Comparison of ENCODE assay signal across 9 mouse cellular contexts in genomic region chr4:129350644-129351043, GRCm38 (mm10). TPM values are rescaled to one million over a fixed set of nuclear protein-coding genes. Genes with fewer than 3 reads are reported as not detected.
DNase-seq lines count a peak whose midpoint lies in the region; ATAC-seq and TF ChIP-seq lines count a peak whose summit lies in the region.
"Had no signal": no experiment of that assay in that cellular context is flagged by ENCODE, and none has a peak within 500 bp of the region (broad histone marks: within the 10 kb centered on the region; RNA-seq: fewer than 3 reads in every experiment).

No protein-coding gene starts in this region.

- H3K27me3 ChIP-seq in cerebellum, adult 2 months (ENCODE audit: control insufficient read depth, insufficient read depth, low read length) = no peaks in the 10 kb centered on the region
- no peaks in the 10 kb centered on the region for H3K27me3 ChIP-seq in hindbrain, embryonic 11.5 days (ENCODE audit: control insufficient read depth, insufficient read depth, low read length)
- H3K27me3 ChIP-seq: limb, embryonic 12.5 days had no signal

- no peaks in the 10 kb centered on the region for H3K9me3 ChIP-seq in hindbrain, embryonic 11.5 days (ENCODE audit: control insufficient read depth, low read length)
- H3K9me3 ChIP-seq: limb, embryonic 12.5 days had no signal

- no peaks in the 10 kb centered on the region for H3K36me3 ChIP-seq in hindbrain, embryonic 11.5 days (ENCODE audit: control insufficient read depth, insufficient read depth, low read length)

- peaks cover 8% of the 10 kb centered on the region; the same call in 1 of the 2 replicates for H3K4me1 ChIP-seq in cerebellum, adult 2 months (ENCODE audit: control insufficient read depth, insufficient read depth, low read length)
- no peaks in the 10 kb centered on the region for H3K4me1 ChIP-seq in hindbrain, embryonic 11.5 days (replicated peaks; ENCODE audit: control insufficient read depth, insufficient read depth, low read length)
- H3K4me1 ChIP-seq: limb, embryonic 12.5 days had no signal

- peak; percentile 57 for DNase-seq in Muller cell, postnatal 12 days (ENCODE audit: inconsistent ontology term)
- peak; percentile 75 to 79 for DNase-seq in cerebellum, adult 2 months
- DNase-seq in hindbrain, embryonic 11.5 days (ENCODE audit: low spot score) = peak; percentile 89
- DNase-seq in layer of hippocampus, postnatal 25 days (ENCODE audit: extremely low spot score in 1 of 2, low spot score in 1 of 2) = peak; percentile 48 to 82
- DNase-seq in lung, postnatal 4 days = peak; percentile 62 to 76
- DNase-seq in right cerebral cortex, adult 2 months (ENCODE audit: low spot score in 2 of 2) = peak; percentile 72 to 74
- DNase-seq in urinary bladder, adult 2 months (ENCODE audit: low spot score) = peak; percentile 42

- no peak overlapping the region for H3K4me3 ChIP-seq in cerebellum, adult 2 months (replicated peaks; ENCODE audit: insufficient read depth, low read depth, low read length)
- H3K4me3 ChIP-seq in hindbrain, embryonic 11.5 days (ENCODE audit: low read depth, low read length) = no peak overlapping the region
- H3K4me3 ChIP-seq: limb, embryonic 12.5 days had no signal

- H3K4me2 ChIP-seq in hindbrain, embryonic 11.5 days (replicated peaks; ENCODE audit: low read depth, low read length) = no peak overlapping the region
- H3K4me2 ChIP-seq: limb, embryonic 12.5 days had no signal

- TF ChIP-seq POLR2A in cerebellum, adult 2 months (IDR thresholded peaks at IDR 0.05; ENCODE audit: borderline replicate concordance, insufficient read depth, low read length) = no peak

- peak; percentile 55; the same call in 1 of the 2 replicates for ATAC-seq in frontal cortex, adult (ENCODE audit: low TSS enrichment)
- ATAC-seq in hindbrain, embryonic 11.5 days (ENCODE audit: low FRiP score) = no peak

- H3K9ac ChIP-seq in hindbrain, embryonic 11.5 days (ENCODE audit: low read depth, low read length) = no peak overlapping the region
- H3K9ac ChIP-seq: limb, embryonic 12.5 days had no signal

- TF ChIP-seq CTCF in cerebellum, adult 2 months (IDR thresholded peaks at IDR 0.05; ENCODE audit: borderline replicate concordance, insufficient read depth, low read depth, low read length) = peak; percentile 95

- 3% methylated on average over 1 of the region's 1 CpGs for WGBS in cerebellum, adult 2 months
- WGBS in hindbrain, embryonic 11.5 days = 25% methylated on average over 1 of the region's 1 CpGs

- 0 out of 2 replicates have a peak overlapping the region, but pooled peaks have one; percentile 48 for H3K27ac ChIP-seq in cerebellum, adult 2 months (ENCODE audit: insufficient read depth, low read length)
- H3K27ac ChIP-seq in hindbrain, embryonic 11.5 days (ENCODE audit: low read depth, low read length) = no peak overlapping the region
- H3K27ac ChIP-seq: limb, embryonic 12.5 days had no signal

RNA-seq across cellular contexts. Expression of gene Zbtb8os, which starts 15.1 kb away (rescaled TPM):
- polyA plus RNA-seq in cerebellum, adult 2 months (2012; rRNA removed) = 31.2 and 35.3 TPM in 2 replicates
- 42.7 and 45.2 TPM in 2 replicates for polyA plus RNA-seq in hindbrain, embryonic 11.5 days (2014; fragmentation: Nextera tagmentation; extraction: Ambion mirVana)
- 10 to 100 TPM; 30.5 to 33.9 TPM for total RNA-seq in layer of hippocampus, postnatal 25 days (2021)
- 45.4 and 52.6 TPM in 2 replicates for polyA plus RNA-seq in urinary bladder, adult 2 months (2012; rRNA removed)

RNA-seq across cellular contexts. Expression of gene Rbbp4, which starts 15.5 kb away (rescaled TPM):
- 70.9 and 73.7 TPM in 2 replicates for polyA plus RNA-seq in cerebellum, adult 2 months (2012; rRNA removed)
- 505 and 518 TPM in 2 replicates for polyA plus RNA-seq in hindbrain, embryonic 11.5 days (2014; fragmentation: Nextera tagmentation; extraction: Ambion mirVana)
- total RNA-seq in layer of hippocampus, postnatal 25 days (2021) = 100 to 1,000 TPM; 111 to 133 TPM
- polyA plus RNA-seq in urinary bladder, adult 2 months (2012; rRNA removed) = 65.1 and 72.2 TPM in 2 replicates

RNA-seq across cellular contexts. Expression of gene Zbtb8a, which starts 27.3 kb away (rescaled TPM):
- polyA plus RNA-seq in cerebellum, adult 2 months (2012; rRNA removed) = 10.6 and 12.9 TPM in 2 replicates
- 8.1 and 11.5 TPM in 2 replicates for polyA plus RNA-seq in hindbrain, embryonic 11.5 days (2014; fragmentation: Nextera tagmentation; extraction: Ambion mirVana)
- total RNA-seq in layer of hippocampus, postnatal 25 days (2021) = 1 to 10 TPM; 4.1 to 5.6 TPM
- polyA plus RNA-seq in urinary bladder, adult 2 months (2012; rRNA removed) = 18.7 and 21.0 TPM in 2 replicates
